Mouse (Mus musculus) stomach, postnatal 0 days (tissue): ENCODE measurements around the gene Sycn.

Experiments
- CTCF ChIP-seq: IDR thresholded peaks from 2 replicates; pipeline ENCODE4 v1.5.1; 2016; ENCODE audit warnings: antibody characterized with exemption, low read depth, mild to moderate bottlenecking, moderate library complexity
- EP300 ChIP-seq: optimal IDR thresholded peaks from 2 replicates; pipeline ENCODE3; 2016; ENCODE audit warnings: antibody characterized with exemption

DNA sequence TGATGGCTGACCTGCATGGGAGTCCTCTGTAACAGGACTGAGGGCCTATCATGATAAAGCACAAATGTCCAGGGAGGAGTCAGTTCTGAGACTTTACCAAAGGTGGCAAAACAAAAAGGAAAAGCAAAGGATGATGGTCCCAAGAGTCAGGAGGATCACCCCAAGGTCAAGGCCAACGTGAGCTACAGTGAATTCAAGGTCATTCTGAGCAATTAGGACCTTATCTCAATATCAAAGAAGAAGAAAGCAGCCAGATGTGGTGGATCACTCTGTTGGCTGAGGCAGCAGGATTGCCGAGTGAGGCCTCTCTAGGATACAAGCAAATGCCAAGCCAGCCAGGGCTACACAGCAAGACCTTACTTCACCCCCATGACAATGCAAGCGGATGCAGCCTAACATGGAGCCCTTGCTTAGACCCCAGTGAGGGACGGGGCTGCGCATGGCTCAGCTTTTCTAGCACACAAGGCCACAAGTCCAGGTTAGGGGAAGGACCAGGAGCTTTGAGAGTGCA is 37.9 kb downstream of the Sycn start:
- no peak for TF ChIP-seq EP300
- no peak for TF ChIP-seq CTCF
